Mouse (Mus musculus) intestine, embryonic 14.5 days (tissue): ENCODE measurements at regions not wholly inside any gene's neighbourhood (a gene's known extent, or its start where the extent isn't known, plus 50 kb on each side); places are given as distances from the start of the nearest gene placed in this dataset.

Experiments used
- ATAC-seq: fragments of 200-750 bp; cut with Nextera tagmentation; replicated peaks from 2 replicates; pipeline ENCODE4 v1.8.0; 2017; ENCODE audit warnings: low read depth, moderate number of reproducible peaks, moderate TSS enrichment, moderate library complexity; ENCODE audit not compliant: low FRiP score, low TSS enrichment
- DNase-seq: peaks from one replicate; pipeline ENCODE4 v3.0.0-alpha.2; 2018; ENCODE audit warnings: low spot score
- H3K27ac ChIP-seq: fragments of 300-500 bp; sonication (generic); 2 replicates; pipeline ENCODE4 v1.5.1; 2014; ENCODE audit warnings: low read depth, mild to moderate bottlenecking, control low read depth
- H3K27me3 ChIP-seq: fragments of 300-500 bp; sonication (generic); replicated peaks from 2 replicates; pipeline ENCODE4 v1.6.1; 2014; ENCODE audit warnings: low read length, control low read depth; ENCODE audit not compliant: control insufficient read depth, insufficient read depth
- H3K36me3 ChIP-seq: fragments of 300-500 bp; sonication (generic); 2 replicates; pipeline ENCODE4 v1.6.1; 2014; ENCODE audit warnings: low read length, control low read depth; ENCODE audit not compliant: control insufficient read depth, insufficient read depth
- H3K4me1 ChIP-seq: fragments of 300-500 bp; sonication (generic); replicated peaks from 2 replicates; pipeline ENCODE4 v1.6.1; 2014; ENCODE audit warnings: low read length, control low read depth, mixed read lengths; ENCODE audit not compliant: control insufficient read depth, insufficient read depth
- H3K4me2 ChIP-seq: fragments of 300-500 bp; sonication (generic); 2 replicates; pipeline ENCODE4 v1.6.1; 2014; ENCODE audit warnings: low read length
- H3K4me3 ChIP-seq: fragments of 300-500 bp; sonication (generic); 2 replicates; pipeline ENCODE4 v1.5.1; 2014; ENCODE audit warnings: low read depth, low read length, control low read depth, mixed read lengths
- H3K9ac ChIP-seq: fragments of 300-500 bp; sonication (generic); 2 replicates; pipeline ENCODE4 v1.6.1; 2014; ENCODE audit warnings: mild to moderate bottlenecking, low read length
- H3K9me3 ChIP-seq: fragments of 300-500 bp; sonication (generic); 2 replicates; pipeline ENCODE4 v1.6.1; 2016; ENCODE audit warnings: low read length, control low read depth; ENCODE audit not compliant: control insufficient read depth
- WGBS: fragments of 180-500 bp; shearing (Covaris S2); extraction: QIAGEN DNeasy Blood & Tissue Kit; methylation state at CpG from one replicate; pipeline ENCODE4 v1.1.7; 2014; 5-methylcytosine and 5-hydroxymethylcytosine counted together

- H3K27me3 ChIP-seq = no peaks in the 10 kb centered on the region
- ATAC-seq = no peak
- WGBS = 89% methylated on average over 9 of the region's 9 CpGs
Observed at GRCm38 (mm10) chr4:82154021-82154555, 551.5 kb downstream of the Nfib start.

DNA sequence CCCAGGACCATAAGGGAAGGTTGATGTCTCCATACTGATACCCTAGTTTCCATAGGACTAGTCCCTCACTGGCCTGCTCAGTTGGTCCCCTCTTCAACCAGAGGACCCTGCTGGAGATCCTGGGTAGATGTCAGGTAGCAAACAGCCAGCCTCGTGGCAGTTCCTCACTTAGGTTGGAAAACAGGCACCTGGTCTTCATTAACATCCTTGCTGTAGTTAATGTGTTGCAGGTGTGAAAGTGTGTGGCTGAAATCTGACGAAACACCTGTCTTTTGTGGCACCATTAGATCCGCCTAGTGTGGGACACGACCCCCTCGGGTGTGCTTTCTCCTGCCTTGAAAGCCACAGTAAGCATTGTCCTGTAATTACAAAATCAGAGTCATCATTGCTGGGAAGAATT lies 551.9 kb downstream of the Nfib start:
- 0 out of 2 replicates have a peak, but pooled peaks cover 3% of the 10 kb centered on the region for H3K4me1 ChIP-seq
- H3K4me3 ChIP-seq = no peak overlapping the region
- ATAC-seq (no peak), DNase-seq (no peak)
- no peaks in the 10 kb centered on the region for H3K9me3 ChIP-seq
- no peak overlapping the region for H3K4me2 ChIP-seq
- no peak overlapping the region for H3K9ac ChIP-seq
- H3K27ac ChIP-seq = no peak overlapping the region
- 78% methylated on average over 5 of the region's 5 CpGs for WGBS
- H3K27me3 ChIP-seq = no peaks in the 10 kb centered on the region
- no peaks in the 10 kb centered on the region for H3K36me3 ChIP-seq

More at GRCm38 (mm10) chr4:82154021-82154555, 551.5 kb downstream of the Nfib start:
- Histone ChIP-seq H3K4me3 (no peak overlapping the region), H3K9ac (no peak overlapping the region), H3K4me2 (no peak overlapping the region), H3K9me3 (no peaks in the 10 kb centered on the region), H3K36me3 (no peaks in the 10 kb centered on the region), H3K4me1 (0 out of 2 replicates have a peak, but pooled peaks cover 3% of the 10 kb centered on the region), H3K27ac (no peak overlapping the region)
- no peak for DNase-seq

DNA sequence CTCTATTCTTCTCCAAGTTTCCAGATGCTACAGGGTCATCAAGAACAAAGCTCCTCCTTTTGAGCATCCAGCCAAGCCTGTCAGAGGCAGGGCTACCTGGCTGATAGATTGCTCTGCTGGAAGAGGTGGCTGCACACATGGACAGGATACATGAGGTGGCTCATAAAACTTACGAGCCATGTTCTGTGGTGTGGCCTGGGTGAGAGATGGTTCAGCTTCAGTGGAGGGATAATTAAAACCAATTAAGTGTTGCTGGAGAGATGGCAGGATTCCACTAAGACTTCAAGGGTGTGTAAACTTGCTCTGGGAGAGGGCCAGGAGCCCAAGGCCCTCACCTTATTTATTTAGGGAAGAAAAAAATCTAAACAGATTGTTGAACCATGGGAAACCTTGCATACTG lies 555.6 kb downstream of the Nfib start:
- ATAC-seq = no peak
- WGBS = 69% methylated on average over 1 of the region's 1 CpGs

DNA sequence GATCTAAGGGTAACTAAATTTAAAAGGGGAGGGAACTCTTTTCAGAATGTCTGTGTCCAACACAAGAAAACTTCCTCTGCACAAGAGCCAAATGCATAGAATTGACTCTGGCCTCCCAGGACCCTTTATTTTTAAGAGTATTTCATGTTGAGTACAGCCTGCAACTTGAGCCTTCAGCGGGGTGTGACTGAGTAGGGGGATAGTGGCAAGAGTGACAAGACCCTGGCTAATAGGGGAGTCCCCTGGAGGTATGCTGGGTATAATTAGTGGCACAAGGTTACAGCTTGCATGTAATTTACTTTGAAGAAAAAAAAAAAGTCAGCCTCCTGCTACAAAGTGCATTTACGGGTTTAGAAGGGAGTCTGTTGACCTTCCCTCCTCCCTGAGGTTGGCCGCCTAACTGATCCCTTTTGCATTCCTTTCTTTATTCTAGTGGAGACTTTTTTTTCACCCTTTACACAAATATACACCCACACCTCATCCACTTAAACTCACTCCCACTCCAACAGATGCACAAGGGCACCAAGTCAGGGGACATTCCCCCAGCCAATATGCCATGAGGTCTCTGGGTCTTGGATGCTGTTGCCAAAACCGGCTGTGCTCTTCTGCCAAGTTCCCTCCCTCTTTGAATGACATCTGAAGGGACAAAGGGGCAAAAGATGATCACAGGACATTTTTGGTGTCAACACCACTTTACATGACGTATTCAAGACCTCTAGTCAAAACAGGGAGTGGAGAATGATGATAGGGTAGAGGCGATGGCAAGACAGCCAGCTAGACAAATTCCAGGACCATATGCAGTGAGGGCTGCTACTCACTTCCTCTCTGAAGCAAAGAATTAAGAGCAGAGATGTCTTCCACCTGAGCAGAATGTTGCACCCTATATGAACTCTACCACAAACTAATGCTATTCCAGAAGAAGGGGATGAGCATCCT lies 557.2 kb downstream of the Nfib start:
- DNase-seq = no peak
- no peak overlapping the region for H3K27ac ChIP-seq
- no peaks in the 10 kb centered on the region for H3K36me3 ChIP-seq
- no peak overlapping the region for H3K4me2 ChIP-seq
- no peak for ATAC-seq
- no peak overlapping the region for H3K9ac ChIP-seq
- WGBS = 32% methylated on average over 6 of the region's 6 CpGs
- H3K9me3 ChIP-seq = no peaks in the 10 kb centered on the region
- no peaks in the 10 kb centered on the region for H3K27me3 ChIP-seq
- H3K4me3 ChIP-seq = no peak overlapping the region
- H3K4me1 ChIP-seq = no peaks in the 10 kb centered on the region; the same call in 1 of the 2 replicates

More for the DNA sequence above, 555.6 kb downstream of the Nfib start:
- no peak overlapping the region for H3K9ac ChIP-seq
- H3K4me2 ChIP-seq = no peak overlapping the region
- H3K27ac ChIP-seq = no peak overlapping the region
- no peaks in the 10 kb centered on the region; the same call in 1 of the 2 replicates for H3K4me1 ChIP-seq
- no peak for DNase-seq
- no peaks in the 10 kb centered on the region for H3K36me3 ChIP-seq
- H3K4me3 ChIP-seq = no peak overlapping the region
- H3K9me3 ChIP-seq = no peaks in the 10 kb centered on the region
- H3K27me3 ChIP-seq = no peaks in the 10 kb centered on the region

- Histone ChIP-seq H3K9me3 (no peaks in the 10 kb centered on the region), H3K9ac (no peak overlapping the region), H3K4me2 (no peak overlapping the region), H3K27ac (no peak overlapping the region), H3K27me3 (no peaks in the 10 kb centered on the region), H3K4me1 (no peaks in the 10 kb centered on the region), H3K4me3 (no peak overlapping the region), H3K36me3 (no peaks in the 10 kb centered on the region)
- no peak for DNase-seq
- ATAC-seq = no peak
- 84% methylated on average over 3 of the region's 3 CpGs for WGBS
Observed at GRCm38 (mm10) chr4:82142391-82142790, 563.2 kb downstream of the Nfib start.

DNA sequence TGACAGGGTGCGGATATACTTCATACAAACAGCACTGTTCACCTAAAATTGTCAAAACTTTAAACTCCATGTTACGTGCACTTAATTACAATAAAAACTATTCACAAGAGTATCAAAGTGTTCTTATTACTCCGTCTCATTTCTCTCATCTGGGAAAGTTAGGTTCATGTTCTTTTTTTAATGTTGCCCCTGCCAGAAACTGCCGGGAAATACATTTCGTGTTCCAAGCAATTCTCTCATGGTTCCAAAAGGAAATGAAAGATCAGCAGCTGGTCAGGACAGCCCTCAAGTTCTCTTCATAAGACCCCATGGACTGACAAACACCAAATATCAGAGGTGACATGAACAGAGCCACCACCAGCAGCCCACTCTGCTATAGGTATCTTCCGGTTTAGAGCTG lies 565.7 kb downstream of the Nfib start:
- ATAC-seq (no peak), DNase-seq (no peak)
- Histone ChIP-seq H3K4me3 (no peak overlapping the region), H3K27ac (no peak overlapping the region), H3K27me3 (no peaks in the 10 kb centered on the region), H3K4me1 (no peaks in the 10 kb centered on the region), H3K9me3 (no peaks in the 10 kb centered on the region), H3K36me3 (no peaks in the 10 kb centered on the region), H3K9ac (no peak overlapping the region), H3K4me2 (no peak overlapping the region)
- 93% methylated on average over 6 of the region's 6 CpGs for WGBS

GRCm38 (mm10) chr4:82139016-82139415 lies 566.5 kb downstream of the Nfib start:
- H3K4me1 ChIP-seq = no peaks in the 10 kb centered on the region
- H3K4me2 ChIP-seq = no peak overlapping the region
- no peaks in the 10 kb centered on the region for H3K9me3 ChIP-seq
- no peaks in the 10 kb centered on the region for H3K27me3 ChIP-seq
- no peak overlapping the region for H3K9ac ChIP-seq
- H3K4me3 ChIP-seq = no peak overlapping the region
- no peak for ATAC-seq
- WGBS = 93% methylated on average over 1 of the region's 1 CpGs
- H3K36me3 ChIP-seq = no peaks in the 10 kb centered on the region
- DNase-seq = no peak
- no peak overlapping the region for H3K27ac ChIP-seq

GRCm38 (mm10) chr4:82132851-82133250 lies 572.7 kb downstream of the Nfib start:
- WGBS = 88% methylated on average over 3 of the region's 3 CpGs

More at GRCm38 (mm10) chr4:82132851-82133250, 572.7 kb downstream of the Nfib start:
- no peak overlapping the region for H3K27ac ChIP-seq
- no peaks in the 10 kb centered on the region for H3K27me3 ChIP-seq
- ATAC-seq = no peak
- no peak overlapping the region for H3K4me3 ChIP-seq
- H3K4me1 ChIP-seq = no peaks in the 10 kb centered on the region
- DNase-seq = no peak
- no peak overlapping the region for H3K4me2 ChIP-seq
- no peak overlapping the region for H3K9ac ChIP-seq
- no peaks in the 10 kb centered on the region for H3K9me3 ChIP-seq
- H3K36me3 ChIP-seq = no peaks in the 10 kb centered on the region
